Mouse (Mus musculus) heart, postnatal 14 days (tissue): ENCODE results near the gene Cyp4a12b. TPM values are rescaled to one million over a fixed set of nuclear protein-coding genes. Genes with fewer than 3 reads are reported as not detected.
"Not testable (repeated sequence)": the region's sequence is repeated elsewhere in the genome, so short reads cannot be mapped to it uniquely, and the experiment has no call there.

ENCODE experiments used
- DNase-seq, 2 experiments: peaks; one replicate each; pipeline ENCODE4 v3.0.0; 2021 to 2022
- intact Hi-C: fragments of 180-260 bp; cut with DNase I; formaldehyde crosslinking; loops from one replicate; pipeline ENCODE4 v1.15.1; 2025
- long read RNA-seq, 2 experiments: library from polyadenylated mRNA; stranded (forward); transcript quantifications; one replicate each; pipeline ENCODE4 v2.0.0; 2021
- total RNA-seq, 2 experiments: library from RNA; stranded (reverse); gene quantifications; 2 replicates each; pipeline ENCODE4 v1.2.3; 2021

The Cyp4a12b gene
- under 1 TPM in 1 of 2 experiments, not detected in 1; 0.26 TPM for total RNA-seq
- long read RNA-seq, experiment 1: 0 reads
- long read RNA-seq, experiment 2: 0 reads

- intact Hi-C loops, DNase-seq: not testable (repeated sequence)
Measured at GRCm38 (mm10) chr4:115411324-115411723, at the start of gene Cyp4a12b. Gene Cyp4a12b, plus strand, starts transcription at chr4:115411624.

GRCm38 (mm10) chr4:115365624-115366023 lies 45.8 kb upstream of the Cyp4a12b start:
- intact Hi-C loops: loop anchor here (10.0 kb wide), 1 partner anchor 349 kb away; no protein-coding TSS in a partner anchor
- not testable (repeated sequence) for DNase-seq

GRCm38 (mm10) chr4:115368067-115368466 lies 43.4 kb upstream of the Cyp4a12b start:
- intact Hi-C loops: loop anchor here (10.0 kb wide), 1 partner anchor 347 kb away; no protein-coding TSS in a partner anchor
- DNase-seq: peak; percentile 8 to 9

- intact Hi-C loops, DNase-seq: not testable (repeated sequence)
Measured at GRCm38 (mm10) chr4:115396256-115396655, 15.2 kb upstream of the Cyp4a12b start.

- DNase-seq, intact Hi-C loops: not testable (repeated sequence)
Measured at GRCm38 (mm10) chr4:115396950-115397349, 14.5 kb upstream of the Cyp4a12b start.

GRCm38 (mm10) chr4:115450577-115451137 lies 39.2 kb downstream of the Cyp4a12b start:
- DNase-seq: no peak
- intact Hi-C loops: no loop called here

- DNase-seq: no peak
- intact Hi-C loops: no loop called here
Measured at GRCm38 (mm10) chr4:115452304-115452703, 40.9 kb downstream of the Cyp4a12b start, which contains the start of gene Cyp4a30b. Gene Cyp4a30b, plus strand, starts transcription at chr4:115452604.

GRCm38 (mm10) chr4:115473585-115473984 lies 62.2 kb downstream of the Cyp4a12b start:
- DNase-seq, intact Hi-C loops: not testable (repeated sequence)

- DNase-seq: peak; percentile 31 to 49
- intact Hi-C loops: loop anchor here (1.0 kb wide), 1 partner anchor 233 kb away; no protein-coding TSS in a partner anchor
Measured at GRCm38 (mm10) chr4:115476051-115476450, 64.6 kb downstream of the Cyp4a12b start.

- intact Hi-C loops: no loop called here
- DNase-seq: no peak
Measured at GRCm38 (mm10) chr4:115481006-115481652, 69.7 kb downstream of the Cyp4a12b start.

Other genes with a start within 250 kb of the Cyp4a12b start
- gene Cyp4a29, start 169.5 kb upstream of the Cyp4a12b start, total RNA-seq: not detected
- gene Cyp4a12a, start 112.6 kb upstream of the Cyp4a12b start, total RNA-seq: not detected
- gene Cyp4a30b, start 41.0 kb downstream of the Cyp4a12b start, total RNA-seq: not detected
- gene Cyp4a14, start 84.5 kb downstream of the Cyp4a12b start, total RNA-seq: not detected
- gene Cyp4a10, start 106.6 kb downstream of the Cyp4a12b start, total RNA-seq: under 1 TPM; 0.12 to 0.24 TPM
- not detected for gene Cyp4a31, start 152.0 kb downstream of the Cyp4a12b start, total RNA-seq
- not detected for gene Cyp4a32, start 189.3 kb downstream of the Cyp4a12b start, total RNA-seq
- 10 to 100 TPM; 22.7 to 29.9 TPM for gene Cyp4b1, start 236.1 kb downstream of the Cyp4a12b start, total RNA-seq